Mouse (Mus musculus) spleen, adult 18-20 months (tissue): ENCODE results near the gene Zdhhc5.
A peak's percentile ranks its signal among the peaks of the same experiment; 100 is the strongest.

Experiments
- DNase-seq, 2 experiments: peaks; one replicate each; pipeline ENCODE4 v3.0.0; 2022; ENCODE audit warnings: mixed read lengths in 2 of 2

The Zdhhc5 gene

GRCm38 (mm10) chr2:84714811-84715561 is at the start of gene Zdhhc5:
Gene Zdhhc5 (minus strand): TSS chr2:84715180.
- DNase-seq, result peak; percentile 98

GRCm38 (mm10) chr2:84762818-84763217 is 47.8 kb upstream of the Zdhhc5 start:
- no peak for DNase-seq

- no peak for DNase-seq
These were observed 47.3 kb upstream of the Zdhhc5 start for GRCm38 (mm10) chr2:84762295-84762694.

- no peak for DNase-seq
These were observed 46.9 kb upstream of the Zdhhc5 start for GRCm38 (mm10) chr2:84761840-84762239.

GRCm38 (mm10) chr2:84761309-84761708 is 46.3 kb upstream of the Zdhhc5 start:
- DNase-seq, result no peak

GRCm38 (mm10) chr2:84760777-84761176 is 45.8 kb upstream of the Zdhhc5 start:
- no peak for DNase-seq

GRCm38 (mm10) chr2:84758542-84759127 is 43.7 kb upstream of the Zdhhc5 start:
- no peak for DNase-seq

GRCm38 (mm10) chr2:84757026-84757682 is 42.2 kb upstream of the Zdhhc5 start:
- no peak for DNase-seq

- no peak for DNase-seq
These were observed 41.3 kb upstream of the Zdhhc5 start for GRCm38 (mm10) chr2:84756245-84756644.

GRCm38 (mm10) chr2:84750115-84750514 is 35.1 kb upstream of the Zdhhc5 start:
- DNase-seq, result no peak

GRCm38 (mm10) chr2:84744126-84744525 is 29.1 kb upstream of the Zdhhc5 start:
- DNase-seq, result no peak

GRCm38 (mm10) chr2:84743561-84743960 is 28.6 kb upstream of the Zdhhc5 start, which contains the start of gene Gm19426:
Gene Gm19426 (minus strand): TSS chr2:84743655.
- DNase-seq, result no peak

GRCm38 (mm10) chr2:84742451-84743283 is 27.7 kb upstream of the Zdhhc5 start:
- DNase-seq, result no peak

GRCm38 (mm10) chr2:84741841-84742450 is 27.0 kb upstream of the Zdhhc5 start:
- no peak for DNase-seq

GRCm38 (mm10) chr2:84740608-84741333 is 25.8 kb upstream of the Zdhhc5 start:
- no peak for DNase-seq

GRCm38 (mm10) chr2:84738271-84738911 is 23.4 kb upstream of the Zdhhc5 start:
- no peak for DNase-seq

- no peak for DNase-seq
These were observed 22.5 kb upstream of the Zdhhc5 start for GRCm38 (mm10) chr2:84737451-84737925.

- no peak for DNase-seq
These were observed 21.6 kb upstream of the Zdhhc5 start for GRCm38 (mm10) chr2:84736312-84737161.

- DNase-seq, result no peak
These were observed 20.5 kb upstream of the Zdhhc5 start for GRCm38 (mm10) chr2:84735346-84735920.

- DNase-seq, result no peak
These were observed 19.9 kb upstream of the Zdhhc5 start for GRCm38 (mm10) chr2:84734919-84735318.
